Mouse (Mus musculus) G1E (cell line): ENCODE measurements around the gene Mfrp.

Experiments
- CTCF ChIP-seq: IDR thresholded peaks from 2 replicates; pipeline ENCODE4 v1.5.1; 2012; ENCODE audit warnings: low read depth, low read length, inconsistent platforms, mixed read lengths
- GATA1 ChIP-seq: IDR thresholded peaks from 2 replicates; pipeline ENCODE4 v1.6.1; 2012; ENCODE audit warnings: borderline replicate concordance, low read length, inconsistent platforms, mixed read lengths
- GATA2 ChIP-seq: IDR thresholded peaks from 2 replicates; pipeline ENCODE4 v1.6.1; 2012; ENCODE audit warnings: low read depth, low read length, inconsistent platforms, borderline replicate concordance
- POLR2AphosphoS5 ChIP-seq: IDR thresholded peaks from 2 replicates; pipeline ENCODE4 v1.6.1; 2012; ENCODE audit warnings: low read depth, low read length, inconsistent platforms; ENCODE audit not compliant: insufficient replicate concordance
- TAL1 ChIP-seq: conservative IDR thresholded peaks from 2 replicates; pipeline ENCODE4 v1.6.1; 2012; ENCODE audit warnings: low read depth, low read length, inconsistent platforms, mixed read lengths

DNA sequence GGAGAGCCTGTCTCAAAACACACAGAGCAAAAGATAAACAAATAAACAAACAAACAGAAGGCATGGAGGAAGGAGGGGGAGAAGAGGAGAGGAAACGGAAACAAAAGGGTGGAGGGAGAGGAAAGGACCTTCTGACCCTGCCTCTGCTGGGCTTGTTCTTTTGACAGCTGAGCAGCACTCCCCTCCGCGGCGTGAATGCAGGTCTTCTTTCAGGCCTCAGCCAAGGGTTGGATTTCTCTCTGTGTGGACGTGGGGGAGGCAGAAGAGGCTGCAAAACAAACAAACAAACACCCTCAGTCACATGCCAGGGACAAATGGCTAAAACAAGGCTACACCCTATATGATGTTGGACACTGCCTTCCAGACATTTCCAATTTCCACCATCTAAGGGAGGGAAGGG lies 23.5 kb downstream of the Mfrp start:
- no peak for TF ChIP-seq GATA1
- no peak for TF ChIP-seq CTCF
- TF ChIP-seq POLR2AphosphoS5, result no peak
- TF ChIP-seq TAL1, result no peak
- TF ChIP-seq GATA2, result no peak
